Mouse (Mus musculus) heart, postnatal 25 days (tissue): ENCODE measurements at regions not wholly inside any gene's neighbourhood (a gene's known extent, or its start where the extent isn't known, plus 50 kb on each side); places are given as distances from the start of the nearest gene placed in this dataset.

Experiments used
- DNase-seq: peaks from one replicate; pipeline ENCODE4 v3.0.0; 2022; ENCODE audit warnings: low spot score
- intact Hi-C: fragments of 180-260 bp; cut with DNase I; formaldehyde crosslinking; loops from one replicate; pipeline ENCODE4 v1.15.1; 2025

DNA sequence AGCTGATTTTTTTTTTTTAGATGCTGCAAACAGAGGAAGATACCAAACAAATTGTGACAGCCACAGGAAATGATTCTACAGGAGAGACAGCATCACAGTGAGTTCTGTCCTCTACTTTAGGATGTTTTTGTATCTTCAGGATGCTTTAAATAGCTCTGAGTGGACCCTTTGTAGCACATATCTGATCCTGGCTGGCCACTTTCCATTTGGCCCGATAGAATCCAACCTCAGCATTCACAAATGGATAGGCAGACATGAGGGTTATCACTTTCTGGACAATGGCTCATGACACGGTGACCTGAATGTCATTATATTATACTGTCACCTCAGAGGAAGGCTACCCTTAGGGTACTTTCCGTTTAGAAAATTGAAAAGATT lies 379.3 kb downstream of the Gm10295 start:
- DNase-seq, result no peak
- intact Hi-C loops, result no loop called here

DNA sequence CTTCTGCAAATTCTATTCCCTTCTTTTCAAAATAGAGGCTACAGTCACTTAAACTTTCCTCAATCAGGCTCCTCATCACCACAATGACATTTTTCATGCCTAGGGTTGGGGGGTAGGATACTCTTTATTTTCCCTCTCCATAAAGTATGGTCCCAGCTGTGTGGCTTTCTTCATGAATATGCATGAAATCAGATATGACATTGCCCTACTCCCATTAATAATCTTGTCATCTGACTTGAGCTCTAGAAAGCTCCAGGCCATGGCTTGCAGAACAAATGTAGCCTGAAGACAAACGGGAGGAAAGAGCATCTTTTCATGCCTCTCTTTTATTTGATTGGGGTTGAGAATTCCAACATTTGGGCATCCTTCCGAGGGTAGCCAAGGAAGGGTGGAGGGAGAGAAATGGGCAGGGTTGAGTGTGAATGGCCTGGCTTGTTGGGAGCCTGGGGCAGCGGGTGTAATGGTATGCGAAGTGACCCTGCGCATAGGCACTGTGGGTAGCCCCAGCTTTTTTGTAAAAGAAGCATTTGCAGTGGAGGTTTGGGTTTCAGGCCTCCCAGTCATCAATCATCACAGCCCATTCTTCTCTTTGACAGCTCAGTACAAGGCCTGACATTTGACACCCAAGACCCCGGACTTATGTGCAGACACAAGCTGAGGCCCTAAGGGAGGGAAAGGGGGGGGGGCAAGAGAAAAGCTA lies 379.8 kb downstream of the Gm10295 start:
- DNase-seq, result no peak

DNA sequence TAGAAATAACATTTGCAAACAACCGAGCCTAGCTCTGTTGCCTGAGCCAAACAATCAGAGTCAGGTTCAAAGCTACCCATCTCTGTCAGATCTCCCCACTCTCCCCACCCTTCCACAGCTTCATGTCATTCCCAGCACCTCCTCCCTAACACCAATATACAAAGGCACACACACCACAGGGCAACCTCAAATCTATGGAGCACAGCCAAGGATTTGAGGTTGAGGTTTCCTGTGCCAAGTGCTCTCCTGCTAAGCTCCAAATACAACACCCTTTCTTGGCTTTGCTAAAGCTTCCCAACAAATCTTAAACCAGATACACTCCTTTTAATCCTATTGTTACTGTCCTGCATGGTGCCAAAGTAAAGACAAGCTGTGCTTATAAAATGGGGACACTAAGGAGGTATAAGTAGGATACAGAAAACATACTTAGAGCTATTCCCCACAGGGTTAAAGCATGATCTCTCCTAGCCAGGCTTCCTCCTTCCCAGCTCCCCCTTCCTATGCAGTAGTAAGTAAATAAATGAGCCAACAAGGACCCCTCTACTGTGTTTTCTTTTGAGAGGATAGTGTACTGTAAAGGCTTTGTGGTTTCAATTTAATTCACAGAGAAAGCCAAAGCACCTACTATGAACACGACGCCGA lies 398.8 kb downstream of the Gm10295 start:
- intact Hi-C loops, result no loop called here
- no peak for DNase-seq

More for the DNA sequence above, 379.8 kb downstream of the Gm10295 start:
- intact Hi-C loops, result no loop called here

DNA sequence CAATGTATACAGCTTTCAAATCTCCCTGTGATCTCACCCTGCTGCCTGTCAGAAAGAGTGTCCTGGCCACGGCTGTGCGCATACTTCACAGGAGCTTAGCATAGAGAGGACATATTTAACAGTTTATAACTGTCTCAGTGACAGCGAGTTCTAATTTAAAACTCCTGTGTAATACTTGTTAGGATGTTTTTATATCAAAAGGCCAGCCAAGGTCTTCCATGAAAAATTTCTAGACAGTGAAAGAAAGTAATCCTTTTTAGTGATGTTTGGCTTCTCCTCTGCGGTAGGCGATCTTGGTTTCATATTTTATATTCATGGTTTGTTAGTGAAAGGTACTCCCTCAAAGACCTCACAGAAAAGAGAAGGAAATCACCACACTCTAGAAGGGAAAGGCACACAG lies 403.0 kb downstream of the Gm10295 start:
- no peak for DNase-seq
- intact Hi-C loops, result no loop called here

DNA sequence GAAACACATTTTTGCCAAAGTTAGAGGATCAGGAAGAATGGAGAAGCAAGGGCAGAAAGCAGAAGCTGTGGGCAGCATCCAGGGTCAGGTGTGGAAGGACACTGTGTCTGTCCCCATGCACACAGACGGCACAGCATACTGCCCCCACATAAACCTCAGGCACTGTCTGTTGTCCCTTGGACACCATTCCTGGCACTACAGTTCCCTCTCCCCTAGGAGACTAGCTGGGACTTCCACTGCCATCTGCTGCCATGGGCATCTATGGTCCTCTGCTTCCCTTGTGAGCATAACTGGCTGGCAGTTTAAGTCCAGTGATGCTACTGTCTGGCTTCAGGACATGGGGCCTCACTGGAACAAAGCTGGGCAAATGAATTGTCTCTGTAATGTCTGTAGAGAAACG lies 405.0 kb downstream of the Gm10295 start:
- no peak for DNase-seq
- intact Hi-C loops, result no loop called here

DNA sequence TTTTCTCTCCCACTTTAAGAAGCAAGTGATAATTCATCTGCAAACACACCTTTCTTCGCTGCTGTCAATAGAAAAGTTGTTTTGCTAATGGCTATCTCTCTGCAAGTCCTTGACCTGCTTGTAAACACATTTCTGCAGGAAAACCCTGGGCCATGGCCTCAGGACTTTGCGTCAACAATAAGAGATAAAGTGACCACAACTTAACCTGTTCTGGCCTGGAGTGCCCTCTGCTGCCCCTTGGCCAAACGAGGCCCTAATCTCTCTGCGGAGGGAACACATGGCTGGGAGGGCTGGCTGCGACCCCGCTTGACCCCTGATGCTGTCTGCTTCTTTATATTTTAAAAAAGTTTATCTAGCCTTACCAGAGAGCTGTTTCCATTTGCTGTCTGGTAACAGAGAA lies 420.4 kb downstream of the Gm10295 start:
- intact Hi-C loops, result no loop called here
- DNase-seq, result no peak

DNA sequence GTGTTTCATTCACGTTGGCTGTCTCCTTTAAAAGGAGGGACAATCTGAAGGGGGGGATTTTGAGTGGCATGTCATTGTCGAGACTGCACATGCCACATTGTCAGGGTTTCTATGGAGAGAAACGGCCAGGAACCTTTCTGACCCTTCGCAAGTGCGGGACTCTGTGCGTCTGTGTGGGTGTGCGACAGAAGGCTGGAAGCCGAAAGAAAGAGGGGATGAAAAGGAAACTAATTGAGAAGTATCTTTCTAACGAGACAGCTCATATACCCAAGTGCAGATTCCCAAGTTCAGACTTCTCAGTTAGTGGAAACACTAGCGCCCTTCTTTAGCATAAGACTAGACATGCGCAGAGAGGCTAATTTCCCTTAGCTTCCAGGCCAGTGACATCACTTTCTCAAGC lies 421.4 kb downstream of the Gm10295 start:
- intact Hi-C loops, result no loop called here
- DNase-seq, result no peak

DNA sequence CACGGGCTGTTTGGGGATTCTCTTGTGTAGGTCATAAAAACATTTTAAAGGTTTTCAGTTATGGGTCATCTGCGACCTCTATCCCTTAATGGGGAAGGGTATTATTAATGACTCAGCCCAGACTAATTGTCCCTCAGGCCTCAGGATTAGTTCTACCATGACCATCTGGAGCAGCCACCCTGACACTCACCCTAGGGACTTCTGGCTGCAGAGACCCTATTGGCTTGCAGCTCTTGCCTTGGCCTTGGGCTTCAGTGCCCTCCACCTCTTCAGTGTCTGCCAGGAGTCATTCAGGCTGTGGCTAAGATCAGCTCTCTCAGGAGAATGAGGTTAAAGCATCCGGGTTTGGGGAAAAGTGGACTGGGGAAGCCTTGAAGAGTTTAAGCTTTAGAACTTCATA lies 423.3 kb downstream of the Gm10295 start:
- intact Hi-C loops, result no loop called here
- DNase-seq, result no peak

DNA sequence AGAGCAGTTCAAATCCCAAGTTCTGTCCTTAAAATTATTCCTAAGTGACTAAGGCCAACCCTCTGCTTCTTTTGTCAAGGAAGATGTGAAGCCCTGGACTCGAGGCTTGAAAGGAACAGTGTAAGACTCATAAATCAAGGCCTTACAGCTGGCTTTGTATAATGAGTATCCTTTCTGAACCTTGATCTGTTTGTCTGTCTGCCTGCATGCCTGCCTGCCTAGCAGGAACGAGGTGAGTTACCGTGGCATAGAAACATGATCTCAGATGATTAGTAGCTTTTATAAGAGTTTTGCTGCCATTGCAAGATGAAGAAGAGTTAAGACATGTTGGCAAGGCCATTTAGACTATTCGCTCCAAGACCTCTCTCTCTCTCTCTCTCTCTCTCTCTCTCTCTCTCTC lies 434.3 kb downstream of the Gm10295 start:
- intact Hi-C loops, result no loop called here
- no peak for DNase-seq

DNA sequence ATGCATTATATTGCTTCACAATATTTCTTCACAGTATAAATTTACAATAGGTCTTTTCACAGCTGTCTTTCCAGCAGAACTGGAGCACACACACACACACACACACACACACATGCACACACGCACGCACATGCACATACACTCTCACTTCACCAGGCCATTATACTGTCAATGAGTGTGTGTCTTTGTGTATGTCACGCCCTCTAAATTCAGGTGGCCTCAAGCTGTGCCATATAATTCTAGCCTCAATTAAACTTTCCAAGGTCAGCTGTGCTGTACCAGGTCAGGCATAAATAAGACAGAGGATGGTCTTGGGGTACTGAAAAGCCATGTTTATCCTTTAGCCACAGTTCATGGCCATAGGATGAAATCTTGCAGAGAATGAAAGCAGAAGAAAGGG lies 442.4 kb downstream of the Gm10295 start:
- intact Hi-C loops, result no loop called here
- DNase-seq, result no peak

DNA sequence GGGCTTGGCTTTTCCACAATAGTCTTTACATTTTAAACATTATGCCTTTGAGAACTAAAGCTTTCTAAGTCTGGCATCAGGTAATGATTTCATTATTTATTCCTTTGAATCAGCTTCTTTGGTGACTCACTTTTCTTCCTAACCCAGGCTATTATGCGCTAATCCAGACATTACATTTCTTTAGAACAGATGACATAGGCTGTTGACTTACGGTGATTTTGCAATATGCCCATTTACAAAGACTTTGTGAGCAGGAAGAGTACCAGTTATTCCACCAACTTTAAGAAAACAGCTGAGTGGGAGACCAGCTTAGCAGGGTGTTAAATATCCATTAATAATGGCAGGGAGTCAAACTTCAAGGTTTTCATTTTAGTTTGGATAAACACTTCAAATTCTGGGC lies 459.6 kb downstream of the Gm10295 start:
- intact Hi-C loops, result no loop called here

DNA sequence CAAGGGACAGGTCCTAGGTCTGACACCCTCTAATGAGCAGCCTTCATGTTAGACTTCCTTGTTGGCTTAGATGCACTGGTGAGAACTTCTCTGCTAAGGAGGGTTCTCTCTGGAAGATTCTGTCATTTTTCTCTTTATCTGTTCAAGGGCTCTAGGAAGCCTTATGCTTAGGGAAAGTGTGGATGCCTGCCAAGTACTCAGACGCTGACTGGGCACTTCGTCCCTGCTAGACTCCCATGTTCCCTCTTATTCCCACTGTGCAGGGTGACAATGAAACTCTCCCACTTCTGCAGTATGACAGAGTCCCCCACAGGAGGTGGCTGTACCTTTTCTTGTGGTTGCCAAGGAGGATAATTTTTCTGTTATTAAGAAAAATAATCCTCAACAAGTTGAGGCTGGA lies 470.8 kb downstream of the Gm10295 start:
- no peak for DNase-seq
- intact Hi-C loops, result no loop called here

More for the DNA sequence above, 459.6 kb downstream of the Gm10295 start:
- DNase-seq, result no peak

DNA sequence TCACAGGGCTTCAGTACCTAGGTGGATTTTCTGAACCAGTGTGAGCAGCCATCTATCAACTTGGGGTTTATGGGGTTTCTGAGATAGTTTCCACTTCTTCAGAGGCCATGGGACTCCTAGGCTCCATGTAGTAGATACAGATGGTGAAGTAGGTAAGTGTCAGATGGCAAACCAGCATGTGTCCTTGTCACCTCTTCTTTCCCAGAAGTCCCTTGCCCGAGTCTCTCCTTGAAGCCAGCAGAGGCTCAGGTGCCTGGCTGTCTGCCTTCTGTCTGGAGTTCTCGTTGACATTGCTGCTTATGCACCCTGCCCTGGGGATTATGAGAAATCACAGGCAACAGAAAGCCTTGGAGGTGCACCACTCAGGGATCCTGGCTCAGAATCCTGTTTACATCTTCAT lies 476.9 kb downstream of the Gm10295 start:
- intact Hi-C loops, result no loop called here

DNA sequence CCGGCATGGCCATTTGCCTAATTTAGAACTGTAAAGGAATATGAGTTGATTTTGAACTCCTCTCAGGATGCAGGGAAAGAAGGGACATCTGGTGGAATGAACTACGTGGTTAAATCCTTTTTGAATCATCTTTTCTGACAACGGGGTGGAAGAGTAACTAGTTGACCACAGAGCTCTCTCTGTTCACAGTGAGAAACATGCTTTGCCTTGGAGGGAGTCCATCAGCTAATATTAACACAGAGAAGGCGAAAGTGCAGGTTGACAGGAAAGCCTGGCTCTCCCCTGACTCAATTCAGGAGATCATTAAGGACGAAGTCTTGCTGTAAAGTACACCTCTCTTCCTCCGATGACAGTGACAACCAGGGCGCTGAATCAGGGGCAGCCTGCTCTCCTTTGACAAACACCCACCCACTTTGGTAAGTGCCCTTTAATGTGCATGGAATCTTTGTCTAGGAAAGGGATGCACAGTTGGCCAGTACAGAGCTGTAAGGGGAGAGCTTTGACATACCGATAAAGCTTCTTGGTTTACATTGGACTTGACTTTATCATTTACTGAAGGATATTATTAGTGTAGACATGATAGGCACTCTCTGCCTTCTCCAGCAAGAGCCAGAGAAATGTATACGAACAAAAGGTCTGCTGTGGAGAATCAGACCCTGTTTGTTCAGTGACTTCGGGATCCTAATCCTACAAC lies 480.3 kb downstream of the Gm10295 start:
- intact Hi-C loops, result no loop called here
- no peak for DNase-seq

More for the DNA sequence above, 476.9 kb downstream of the Gm10295 start:
- DNase-seq, result no peak

DNA sequence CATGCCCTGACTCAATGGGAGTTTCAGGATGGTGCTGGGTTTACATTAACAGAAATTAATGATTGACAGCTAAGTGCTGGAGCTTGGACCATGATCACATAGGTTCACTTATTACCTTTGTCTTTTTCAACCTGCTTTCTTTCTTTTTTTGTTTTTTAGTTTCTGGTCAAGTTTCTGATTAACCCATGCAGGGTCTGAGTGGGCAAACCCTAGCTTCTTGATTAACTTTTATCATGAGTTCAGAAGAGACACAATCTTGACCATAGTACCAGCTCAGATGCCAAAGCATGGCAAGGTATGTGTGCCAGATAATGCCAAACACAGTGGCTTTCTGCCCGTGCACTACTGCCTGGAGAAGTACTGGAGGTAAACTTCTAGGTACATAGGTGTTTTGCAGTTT lies 482.2 kb downstream of the Gm10295 start:
- no peak for DNase-seq
- intact Hi-C loops, result no loop called here

DNA sequence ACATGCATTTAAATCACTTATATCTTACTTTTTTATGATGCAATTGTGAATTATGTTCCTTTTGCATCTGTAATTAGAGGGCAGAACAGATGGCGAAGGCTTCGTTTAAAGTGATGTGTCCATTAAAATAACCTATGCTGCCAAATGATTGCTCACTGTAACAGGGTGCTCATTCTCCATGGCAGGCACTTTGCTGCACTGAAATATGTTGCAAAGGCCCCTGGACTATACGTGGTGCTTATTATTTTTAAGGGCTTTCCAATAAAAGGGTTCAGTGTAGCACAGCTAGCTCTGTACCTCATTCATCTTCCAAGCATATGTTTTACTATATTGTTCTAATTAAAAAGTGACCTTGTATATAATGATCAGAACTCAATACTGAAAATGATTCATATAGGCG lies 491.3 kb downstream of the Gm10295 start:
- DNase-seq, result no peak
- intact Hi-C loops, result no loop called here

DNA sequence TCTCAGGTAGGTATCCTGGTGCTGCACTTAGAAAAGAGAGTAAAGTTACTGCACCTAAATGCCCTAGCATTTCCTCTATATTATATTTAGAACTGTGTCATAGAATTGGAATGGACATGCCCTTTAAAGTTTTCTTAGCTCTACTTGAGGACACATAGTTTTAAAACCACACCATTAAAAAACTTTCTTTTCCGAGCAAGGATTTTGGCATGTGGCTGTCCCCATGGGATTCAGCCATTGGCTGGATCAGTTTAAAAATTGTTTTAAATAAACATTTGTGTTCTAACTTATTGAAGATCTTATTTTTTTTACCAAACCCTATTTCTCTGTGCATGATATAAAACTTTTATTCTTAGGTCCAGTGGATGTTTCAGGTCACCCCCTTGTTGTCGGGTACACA lies 484.2 kb upstream of the Nr2f2 start:
- no peak for DNase-seq
- intact Hi-C loops, result no loop called here

DNA sequence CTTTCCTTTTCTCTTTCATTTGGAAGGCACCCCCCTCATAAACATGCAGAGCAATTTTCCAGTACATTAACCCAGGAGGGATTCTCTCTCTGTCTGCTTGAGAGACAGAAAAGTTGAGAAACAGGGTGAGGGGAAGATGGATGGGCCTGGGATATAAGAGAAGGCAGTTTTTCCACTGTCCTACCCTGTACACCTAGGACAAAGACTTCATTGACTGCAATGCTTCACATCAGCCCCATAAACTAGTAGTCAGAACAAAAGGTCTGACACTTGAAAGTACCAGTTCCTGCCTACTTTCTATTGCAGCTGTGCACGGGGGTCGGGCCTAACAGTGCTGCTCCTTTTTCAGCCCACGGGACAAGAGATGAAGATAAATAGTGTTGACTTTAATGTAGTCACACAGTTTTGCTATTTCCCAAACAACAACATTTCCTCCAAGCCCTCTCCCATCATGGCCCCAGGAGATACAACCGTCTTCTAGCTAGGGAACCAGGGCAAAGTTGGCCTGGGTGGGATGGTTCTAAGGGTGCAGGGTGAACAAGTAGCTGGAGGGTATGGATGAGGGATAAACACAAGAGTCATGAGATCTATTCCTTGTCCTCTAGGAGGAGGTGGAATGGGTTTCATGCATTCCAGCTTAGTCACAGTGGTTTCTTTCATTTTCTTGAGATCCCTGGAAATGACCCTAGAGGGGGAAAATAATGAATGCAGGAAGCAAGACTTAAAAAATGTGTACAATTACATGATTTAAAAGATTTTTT lies 481.7 kb upstream of the Nr2f2 start:
- intact Hi-C loops, result no loop called here
- no peak for DNase-seq

DNA sequence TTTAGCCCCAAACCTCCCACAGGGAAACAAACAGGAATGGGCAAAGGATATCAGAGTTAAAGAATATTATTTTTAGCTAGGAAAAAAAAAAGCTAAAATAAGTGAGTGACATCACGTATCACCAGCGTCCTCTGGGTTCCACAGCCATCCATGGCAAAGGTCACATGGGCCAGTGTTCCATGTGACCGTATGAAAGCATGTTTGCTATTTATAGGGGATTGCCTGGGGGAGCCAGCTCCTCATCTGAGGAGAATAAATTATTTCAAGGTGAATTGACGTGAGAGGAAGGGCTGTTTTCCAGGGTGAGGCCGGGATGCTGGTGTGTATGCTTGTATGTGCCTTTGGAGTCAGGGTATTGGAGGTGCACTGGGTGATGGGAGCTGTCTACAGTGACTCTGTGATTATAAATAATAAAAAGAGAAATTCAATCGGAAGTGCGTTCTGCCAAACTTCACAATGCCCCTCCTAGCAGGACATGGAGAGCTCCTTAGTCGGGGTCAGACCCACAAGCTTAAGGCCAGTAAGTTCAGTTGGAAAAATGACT lies 481.0 kb upstream of the Nr2f2 start:
- intact Hi-C loops, result no loop called here
- no peak for DNase-seq

DNA sequence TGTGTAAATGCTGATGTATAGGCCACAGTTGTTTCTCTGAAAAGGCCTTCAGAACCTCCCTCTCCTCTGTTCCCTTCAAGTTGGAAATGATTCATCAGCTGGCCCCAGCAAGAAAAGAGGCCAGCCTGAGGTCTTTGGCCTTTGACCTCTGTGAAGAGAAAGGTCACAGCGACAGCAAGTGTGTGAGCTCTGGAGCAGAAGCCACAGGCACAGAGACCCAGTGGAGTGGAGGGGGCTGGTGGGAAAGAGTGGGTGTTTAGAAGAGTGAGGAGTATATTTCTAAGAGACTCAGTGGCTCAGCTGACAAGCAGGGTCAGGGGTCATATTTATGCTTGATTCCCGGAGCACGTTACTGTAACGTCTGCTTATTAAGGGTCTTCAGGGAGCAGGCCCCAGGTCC lies 479.5 kb upstream of the Nr2f2 start:
- intact Hi-C loops, result no loop called here
- no peak for DNase-seq

DNA sequence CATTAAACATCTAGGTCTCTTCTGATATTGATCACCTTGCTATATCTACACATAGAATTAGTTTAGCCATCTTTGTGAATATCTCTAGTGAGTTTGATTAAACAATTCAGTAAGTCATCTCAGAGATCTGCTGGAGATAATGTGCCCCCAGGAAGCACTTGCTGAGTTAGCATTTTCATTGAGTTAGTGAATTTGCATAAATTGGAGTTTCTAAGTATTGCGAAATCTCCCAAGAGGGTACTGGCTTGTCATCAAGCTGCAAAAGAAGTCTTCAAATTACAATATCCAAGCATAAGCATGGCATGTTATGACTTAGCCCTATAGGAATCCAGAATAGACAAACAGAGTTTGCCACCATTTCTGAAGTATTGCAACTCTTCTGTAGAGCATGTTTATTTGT lies 473.6 kb upstream of the Nr2f2 start:
- DNase-seq, result no peak
- intact Hi-C loops, result no loop called here
